Mouse (Mus musculus): ENCODE results near the gene Ugt2b34. TPM values are rescaled to one million over a fixed set of nuclear protein-coding genes. Genes with fewer than 3 reads are reported as not detected.

The Ugt2b34 gene
- 0.23 TPM for polyA plus RNA-seq (2021)

DNA sequence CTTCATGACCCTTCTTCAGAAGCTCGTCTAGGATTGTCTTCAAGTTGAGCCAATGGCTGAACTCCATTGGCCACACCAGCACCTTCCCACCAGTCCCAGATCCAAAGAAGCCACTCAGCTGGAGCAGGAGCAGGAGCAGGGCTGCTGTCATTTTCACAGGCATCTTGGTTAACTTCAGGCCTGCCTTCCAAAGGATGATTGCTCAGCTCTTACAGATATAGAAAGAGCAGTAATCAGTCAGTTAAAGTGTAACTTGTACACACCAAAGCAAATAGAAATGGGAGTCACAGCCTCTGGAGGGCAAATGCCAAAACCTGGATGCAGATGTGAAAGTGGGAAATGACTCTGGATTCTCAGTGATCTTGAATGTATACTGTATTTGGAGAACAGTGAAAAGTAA, at the start of gene Ugt2b34:
Gene Ugt2b34 (minus strand): TSS at position 180 of the 400 bp plus-strand sequence.
- ChIA-PET POLR2A (no interaction called here), CTCF (interaction anchor here (1.3 to 2.3 kb wide), 3 partner anchors 16 to 44 kb away, joined by 4 to 7 read pairs (median 4); no protein-coding TSS in a partner anchor)
- DNase-seq (ENCODE audit: low read depth, low spot score) (no peak), ATAC-seq (peak; percentile 26)
- in situ Hi-C loops (cut with MboI; ENCODE audit: low pct_unique_long_range_greater_than_20kb), result loop anchor here (5.0 kb wide), 1 partner anchor 44 kb away; no protein-coding TSS in a partner anchor
- peaks cover 11% of the 10 kb centered on the region for H3K27me3 ChIP-seq
- no peak for TF ChIP-seq CTCF (IDR thresholded peaks at IDR 0.05)

- POLR2A ChIA-PET, result no interaction called here
- ATAC-seq, result no peak
These were observed 35.4 kb upstream of the Ugt2b34 start for GRCm38 (mm10) chr5:86942111-86942510.

GRCm38 (mm10) chr5:86926426-86926825, 19.7 kb upstream of the Ugt2b34 start, which contains the start of gene Ugt2b1:
Gene Ugt2b1, minus strand, starts transcription at chr5:86926530.
- no peak for ATAC-seq
- ChIA-PET POLR2A (no interaction called here), CTCF (interaction anchor here (0.9 kb wide), 1 partner anchor 9 kb away, joined by 3 read pairs; no protein-coding TSS in a partner anchor)
- DNase-seq (ENCODE audit: low read depth, low spot score), result no peak
- in situ Hi-C loops (cut with MboI; ENCODE audit: low pct_unique_long_range_greater_than_20kb), result no loop called here
- no peak for TF ChIP-seq CTCF (IDR thresholded peaks at IDR 0.05)
- H3K27me3 ChIP-seq, result peaks cover 7% of the 10 kb centered on the region

More at GRCm38 (mm10) chr5:86942111-86942510, 35.4 kb upstream of the Ugt2b34 start:
- CTCF ChIA-PET, result interaction anchor here (1.3 kb wide), 1 partner anchor 34 kb away, joined by 3 read pairs; no protein-coding TSS in a partner anchor
- in situ Hi-C loops (cut with MboI; ENCODE audit: low pct_unique_long_range_greater_than_20kb), result no loop called here
- TF ChIP-seq CTCF (IDR thresholded peaks at IDR 0.05), result no peak
- DNase-seq (ENCODE audit: low read depth, low spot score), result no peak
- no peaks in the 10 kb centered on the region for H3K27me3 ChIP-seq

DNA sequence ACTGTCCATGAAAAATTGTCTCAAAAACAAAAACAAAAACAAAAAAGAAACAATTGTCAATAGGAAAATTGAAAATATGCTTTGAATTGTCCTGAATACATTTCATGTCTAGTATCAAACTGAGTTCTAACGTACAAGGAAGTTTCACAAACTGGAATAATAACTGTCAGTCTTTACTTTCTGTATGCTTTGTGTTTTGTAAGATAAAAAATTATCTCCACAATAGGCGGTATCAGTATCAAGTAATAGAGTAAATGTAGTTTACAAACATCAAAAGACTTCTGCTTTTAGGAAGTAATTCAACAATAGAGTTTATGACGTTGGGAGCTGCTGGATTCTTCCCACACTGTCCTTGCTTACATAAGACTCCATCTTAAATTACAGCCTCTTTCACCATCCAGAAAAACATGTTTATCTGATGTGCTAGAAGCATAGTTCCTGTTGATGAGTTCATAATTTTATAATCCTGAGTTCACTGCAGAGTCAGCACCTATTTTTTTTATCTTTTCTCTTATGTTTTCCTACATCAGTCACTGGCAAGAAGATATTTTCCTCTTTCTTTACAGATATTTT, 14.0 kb upstream of the Ugt2b34 start:
- in situ Hi-C loops (cut with MboI; ENCODE audit: low pct_unique_long_range_greater_than_20kb), result no loop called here
- DNase-seq (ENCODE audit: low read depth, low spot score) (no peak), ATAC-seq (no peak)
- no peak for TF ChIP-seq CTCF (IDR thresholded peaks at IDR 0.05)
- POLR2A ChIA-PET, result no interaction called here
- CTCF ChIA-PET, result interaction anchor here (1.0 kb wide), 1 partner anchor 35 kb away, joined by 3 read pairs; no protein-coding TSS in a partner anchor
- H3K27me3 ChIP-seq, result peaks cover 11% of the 10 kb centered on the region

DNA sequence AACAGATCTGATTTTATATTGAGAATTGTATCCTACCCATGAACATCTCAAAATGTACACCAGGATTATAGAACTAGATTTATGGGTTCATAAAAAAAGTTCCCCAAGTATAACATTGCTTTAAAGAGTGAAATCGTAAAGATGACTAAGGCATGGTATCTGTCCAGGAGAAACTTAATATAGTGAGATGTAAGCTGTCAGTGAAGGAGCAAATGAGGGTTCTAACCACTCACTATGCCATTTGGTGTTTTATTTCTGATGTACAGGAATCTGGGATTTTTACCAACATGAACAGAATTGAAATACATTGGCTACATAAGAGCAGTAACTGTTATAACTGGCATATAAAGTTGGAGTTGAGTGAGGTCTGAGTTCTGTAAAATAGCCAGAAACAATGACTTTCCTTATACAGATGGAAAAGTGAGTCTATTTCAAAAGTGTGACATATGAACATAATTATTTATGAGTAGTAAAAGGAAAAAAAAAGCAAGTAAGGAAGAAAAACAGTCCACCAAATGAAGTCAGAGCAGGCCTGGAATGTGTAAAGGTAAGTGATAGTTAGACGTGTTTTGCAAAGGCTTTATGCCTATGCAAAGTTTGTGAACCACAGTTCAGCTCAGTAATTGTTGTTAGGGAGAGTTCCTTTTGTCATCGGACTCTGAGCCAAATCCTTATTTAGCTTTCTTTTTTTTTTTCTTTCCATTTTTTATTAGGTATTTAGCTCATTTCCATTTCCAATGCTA, 4.8 kb upstream of the Ugt2b34 start:
- no peak for TF ChIP-seq CTCF (IDR thresholded peaks at IDR 0.05)
- ChIA-PET CTCF (no interaction called here), POLR2A (no interaction called here)
- no peak for ATAC-seq
- in situ Hi-C loops (cut with MboI; ENCODE audit: low pct_unique_long_range_greater_than_20kb), result no loop called here
- H3K27me3 ChIP-seq, result peaks cover 11% of the 10 kb centered on the region
- DNase-seq (ENCODE audit: low read depth, low spot score), result no peak

DNA sequence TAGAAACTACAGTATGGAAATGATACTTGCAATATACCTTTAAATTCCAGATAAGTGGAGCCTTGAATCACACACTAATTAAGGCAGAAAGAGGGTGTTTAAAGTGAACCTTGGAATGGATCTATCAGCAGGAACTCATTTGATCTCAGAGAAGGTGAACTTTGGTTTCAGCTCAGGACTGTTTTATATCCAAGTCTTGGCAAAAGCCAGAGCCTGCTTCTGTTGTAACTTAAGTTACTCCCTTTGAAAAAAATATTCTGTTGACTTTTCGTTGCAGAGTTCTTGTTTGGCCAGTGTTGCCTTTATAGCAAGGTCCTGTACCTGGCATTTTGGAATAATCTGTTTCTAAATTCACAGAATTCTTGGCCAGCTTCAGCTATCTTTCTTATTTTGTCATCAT, 4.0 kb upstream of the Ugt2b34 start:
- in situ Hi-C loops (cut with MboI; ENCODE audit: low pct_unique_long_range_greater_than_20kb), result no loop called here
- no peak for DNase-seq (ENCODE audit: low read depth, low spot score)
- ChIA-PET CTCF (no interaction called here), POLR2A (no interaction called here)
- peaks cover 11% of the 10 kb centered on the region for H3K27me3 ChIP-seq
- ATAC-seq, result no peak
- TF ChIP-seq CTCF (IDR thresholded peaks at IDR 0.05), result no peak

DNA sequence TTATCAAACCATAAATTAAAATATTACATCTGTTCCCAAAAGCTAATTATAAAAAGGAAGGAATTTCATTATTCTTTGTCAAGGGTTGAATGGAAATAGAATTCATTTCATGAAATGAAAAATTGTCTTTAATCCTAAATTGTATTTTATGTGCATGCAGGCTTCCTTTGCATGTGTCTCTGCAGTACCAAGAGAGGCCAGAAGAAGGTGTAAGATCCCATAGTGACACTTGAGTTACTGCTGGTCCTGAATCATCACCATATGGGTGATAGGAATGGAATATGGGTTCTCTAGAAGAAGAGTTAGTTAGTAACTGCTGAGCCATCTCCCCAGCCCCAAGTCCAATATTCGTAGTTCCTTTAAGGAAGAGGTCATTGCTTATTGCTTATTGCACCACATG, 16.8 kb downstream of the Ugt2b34 start:
- POLR2A ChIA-PET, result no interaction called here
- CTCF ChIA-PET, result interaction anchor here (1.0 kb wide), 1 partner anchor 11 kb away, joined by 3 read pairs; no protein-coding TSS in a partner anchor
- ATAC-seq (no peak), DNase-seq (ENCODE audit: low read depth, low spot score) (no peak)
- peak; percentile 33 for TF ChIP-seq CTCF (IDR thresholded peaks at IDR 0.05)
- in situ Hi-C loops (cut with MboI; ENCODE audit: low pct_unique_long_range_greater_than_20kb), result loop anchor here (5.0 to 25.0 kb wide), 4 partner anchors 252 to 747 kb away; partner anchors contain the start of gene Ugt2b5
- no peaks in the 10 kb centered on the region for H3K27me3 ChIP-seq

- TF ChIP-seq CTCF (IDR thresholded peaks at IDR 0.05), result no peak
- no peaks in the 10 kb centered on the region for H3K27me3 ChIP-seq
- in situ Hi-C loops (cut with MboI; ENCODE audit: low pct_unique_long_range_greater_than_20kb), result loop anchor here (5.0 to 25.0 kb wide), 4 partner anchors 254 to 749 kb away; partner anchors contain the start of gene Ugt2b5
- no peak for DNase-seq (ENCODE audit: low read depth, low spot score)
- ATAC-seq, result no peak
- ChIA-PET POLR2A (no interaction called here), CTCF (no interaction called here)
These were observed 18.3 kb downstream of the Ugt2b34 start for GRCm38 (mm10) chr5:86888420-86888819.

DNA sequence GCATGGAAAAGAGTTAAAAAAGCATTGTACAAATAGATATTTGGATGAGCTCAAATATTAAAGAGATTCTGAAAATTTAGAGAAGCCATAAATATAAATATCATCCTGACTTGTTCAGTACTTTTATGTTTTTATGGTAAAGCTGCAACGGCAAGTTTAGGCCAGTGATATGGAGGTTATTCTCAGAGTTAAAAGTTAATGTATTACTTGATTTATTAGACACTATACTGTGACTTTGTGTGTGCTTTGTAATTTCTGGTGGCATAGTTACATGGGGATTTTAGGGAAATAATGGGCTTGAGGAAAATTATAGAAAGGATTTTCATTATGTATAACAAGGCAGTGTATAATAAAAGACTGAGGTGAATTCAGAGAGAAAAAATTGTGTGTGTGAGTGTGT, 19.7 kb downstream of the Ugt2b34 start:
- ATAC-seq (no peak), DNase-seq (ENCODE audit: low read depth, low spot score) (no peak)
- in situ Hi-C loops (cut with MboI; ENCODE audit: low pct_unique_long_range_greater_than_20kb), result loop anchor here (5.0 to 25.0 kb wide), 4 partner anchors 255 to 750 kb away; partner anchors contain the start of gene Ugt2b5
- POLR2A ChIA-PET, result no interaction called here
- no peak for TF ChIP-seq CTCF (IDR thresholded peaks at IDR 0.05)
- no peaks in the 10 kb centered on the region for H3K27me3 ChIP-seq
- CTCF ChIA-PET, result interaction anchor here (0.7 to 1.9 kb wide), 3 partner anchors 35 to 450 kb away, joined by 3 to 4 read pairs (median 3); partner anchors contain the start of gene Ugt2a3

GRCm38 (mm10) chr5:86886620-86887019, 20.1 kb downstream of the Ugt2b34 start:
- DNase-seq (ENCODE audit: low read depth, low spot score), result no peak
- peak; percentile 47 for TF ChIP-seq CTCF (IDR thresholded peaks at IDR 0.05)
- in situ Hi-C loops (cut with MboI; ENCODE audit: low pct_unique_long_range_greater_than_20kb), result loop anchor here (5.0 to 25.0 kb wide), 4 partner anchors 256 to 751 kb away; partner anchors contain the start of gene Ugt2b5
- ChIA-PET POLR2A (no interaction called here), CTCF (interaction anchor here (0.7 to 1.9 kb wide), 3 partner anchors 35 to 450 kb away, joined by 3 to 4 read pairs (median 3); partner anchors contain the start of gene Ugt2a3)
- H3K27me3 ChIP-seq, result no peaks in the 10 kb centered on the region
- ATAC-seq, result no peak
